Mouse (Mus musculus) adrenal gland, adult 8-10 months (tissue): ENCODE data around the gene Myom1. TPM values are rescaled to one million over a fixed set of nuclear protein-coding genes. Genes with fewer than 3 reads are reported as not detected.

ENCODE experiments used
- DNase-seq: peaks from one replicate; pipeline ENCODE4 v3.0.0; 2022
- total RNA-seq, 4 experiments: library from RNA; stranded (reverse); gene quantifications; 2 replicates each; pipeline ENCODE4 v1.2.4; 2022

The Myom1 gene
- total RNA-seq, 4 experiments from 2014 or later = 1.4 to 2.4 (median 2.0) TPM

GRCm38 (mm10) chr17:71102571-71103551 lies 100.4 kb downstream of the Myom1 start:
- DNase-seq = no peak

- no peak for DNase-seq
Measured at GRCm38 (mm10) chr17:71105297-71105696, 102.9 kb downstream of the Myom1 start.

- no peak for DNase-seq
Measured at GRCm38 (mm10) chr17:71106250-71106649, 103.8 kb downstream of the Myom1 start.

- DNase-seq = no peak
Measured at GRCm38 (mm10) chr17:71110753-71111265, 108.4 kb downstream of the Myom1 start.

- no peak for DNase-seq
Measured at GRCm38 (mm10) chr17:71112689-71113088, 110.3 kb downstream of the Myom1 start.

- DNase-seq = no peak
Measured at GRCm38 (mm10) chr17:71114282-71114681, 111.8 kb downstream of the Myom1 start.

- DNase-seq = no peak
Measured at GRCm38 (mm10) chr17:71117956-71118355, 115.5 kb downstream of the Myom1 start.

GRCm38 (mm10) chr17:71118607-71119006 lies 116.2 kb downstream of the Myom1 start:
- no peak for DNase-seq

- DNase-seq = no peak
Measured at GRCm38 (mm10) chr17:71120626-71121025, 118.2 kb downstream of the Myom1 start.

- DNase-seq = no peak
Measured at GRCm38 (mm10) chr17:71124061-71124670, 121.7 kb downstream of the Myom1 start.

- DNase-seq = no peak
Measured at GRCm38 (mm10) chr17:71124674-71125073, 122.2 kb downstream of the Myom1 start.

GRCm38 (mm10) chr17:71125519-71125918 lies 123.1 kb downstream of the Myom1 start:
- no peak for DNase-seq

- DNase-seq = no peak
Measured at GRCm38 (mm10) chr17:71126001-71126400, 123.6 kb downstream of the Myom1 start.

- no peak for DNase-seq
Measured at GRCm38 (mm10) chr17:71127464-71128110, 125.2 kb downstream of the Myom1 start.

- no peak for DNase-seq
Measured at GRCm38 (mm10) chr17:71129489-71130261, 127.2 kb downstream of the Myom1 start.

GRCm38 (mm10) chr17:71132221-71132620 lies 129.8 kb downstream of the Myom1 start:
- no peak for DNase-seq

- no peak for DNase-seq
Measured at GRCm38 (mm10) chr17:71132856-71133439, 130.5 kb downstream of the Myom1 start.

GRCm38 (mm10) chr17:71134441-71134955 lies 132.1 kb downstream of the Myom1 start:
- DNase-seq = no peak

- peak; percentile 23 for DNase-seq
Measured at GRCm38 (mm10) chr17:71135108-71135507, 132.7 kb downstream of the Myom1 start.

- DNase-seq = no peak
Measured at GRCm38 (mm10) chr17:71135866-71136265, 133.4 kb downstream of the Myom1 start.
